In the genomic region with DNA sequence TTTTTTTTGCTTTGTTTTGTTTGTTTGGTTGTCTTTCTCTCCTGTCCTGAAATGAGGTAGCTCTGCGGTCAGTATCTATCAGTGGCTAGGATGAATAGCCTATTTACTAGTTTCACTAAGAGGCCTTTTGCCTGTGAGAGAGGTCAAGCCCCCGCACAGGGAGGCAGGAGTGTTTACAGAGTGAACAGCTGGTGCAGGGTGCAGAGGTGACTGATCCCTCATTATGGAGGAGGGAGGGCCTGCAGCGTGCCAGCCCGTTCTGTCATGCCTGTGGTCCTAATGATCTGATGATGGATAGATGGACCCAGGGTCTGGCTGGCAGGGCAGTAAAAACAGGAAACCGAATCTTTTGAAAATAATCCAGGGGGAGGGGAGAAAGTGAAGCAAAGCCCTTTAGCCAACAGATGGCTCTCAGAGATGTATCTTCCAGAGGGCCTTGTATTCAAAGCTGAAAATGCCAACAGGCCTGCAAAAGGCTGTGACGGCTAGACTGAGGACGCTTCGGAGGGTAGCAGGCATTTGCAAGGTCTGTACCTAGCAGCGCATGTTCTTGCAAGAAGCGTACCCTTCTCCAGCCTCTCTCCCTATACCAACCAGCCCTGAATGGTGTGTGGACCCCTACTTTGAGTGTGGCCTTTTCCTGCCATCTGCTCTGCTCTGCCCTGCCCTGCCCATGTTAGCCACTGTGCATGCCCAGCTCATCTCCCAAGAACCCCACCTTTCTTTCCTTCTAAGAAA, we compare ENCODE assay signal across 7 mouse cellular contexts. TPM values are rescaled to one million over a fixed set of nuclear protein-coding genes. Genes with fewer than 3 reads are reported as not detected.
DNase-seq lines count a peak whose midpoint lies in the region; ATAC-seq and TF ChIP-seq lines count a peak whose summit lies in the region.

No protein-coding gene starts in this region.

- peaks cover 61% of the 10 kb centered on the region for H3K4me1 ChIP-seq in hindbrain, embryonic 13.5 days (replicated peaks)
- peaks cover 25% of the 10 kb centered on the region; the same call in 1 of the 2 replicates for H3K4me1 ChIP-seq in lung, postnatal 0 days (ENCODE audit: insufficient read depth, low read depth, low read length)

- H3K27me3 ChIP-seq in C2C12 (ENCODE audit: control insufficient read depth, insufficient read depth, insufficient read length) = no peaks in the 10 kb centered on the region
- no peaks in the 10 kb centered on the region for H3K27me3 ChIP-seq in hindbrain, embryonic 13.5 days
- H3K27me3 ChIP-seq in lung, postnatal 0 days (replicated peaks; ENCODE audit: insufficient read depth, low read length) = no peaks in the 10 kb centered on the region

- H3K9me3 ChIP-seq in hindbrain, embryonic 13.5 days = no peaks in the 10 kb centered on the region
- no peaks in the 10 kb centered on the region for H3K9me3 ChIP-seq in lung, postnatal 0 days (ENCODE audit: low read length)

- H3K4me3 ChIP-seq in C2C12 (ENCODE audit: insufficient read depth, poor library complexity, severe bottlenecking) = no peak overlapping the region
- no peak overlapping the region for H3K4me3 ChIP-seq in hindbrain, embryonic 13.5 days
- H3K4me3 ChIP-seq in lung, postnatal 0 days (ENCODE audit: low read depth, low read length) = no peak overlapping the region

- no peak overlapping the region for H3ac ChIP-seq in C2C12 (ENCODE audit: control insufficient read depth, insufficient read length, low read depth)

- no peak for TF ChIP-seq EP300 in lung, postnatal 0 days (IDR thresholded peaks at IDR 0.05)

- no peaks in the 10 kb centered on the region for H3K36me3 ChIP-seq in C2C12 (ENCODE audit: control insufficient read depth, insufficient read depth)
- no peaks in the 10 kb centered on the region for H3K36me3 ChIP-seq in hindbrain, embryonic 13.5 days
- no peaks in the 10 kb centered on the region for H3K36me3 ChIP-seq in lung, postnatal 0 days (ENCODE audit: insufficient read depth, low read length)

- H3K9ac ChIP-seq in hindbrain, embryonic 13.5 days = no peak overlapping the region
- H3K9ac ChIP-seq in lung, postnatal 0 days (replicated peaks; ENCODE audit: low read depth) = no peak overlapping the region

- peak overlapping the region; percentile 66 for H3K27ac ChIP-seq in hindbrain, embryonic 13.5 days
- H3K27ac ChIP-seq in lung, postnatal 0 days (ENCODE audit: low read length) = no peak overlapping the region

- H3K79me2 ChIP-seq in C2C12 (ENCODE audit: control insufficient read depth, insufficient read depth) = peaks cover 98% of the 10 kb centered on the region

- H3K4me2 ChIP-seq in hindbrain, embryonic 13.5 days = no peak overlapping the region
- no peak overlapping the region for H3K4me2 ChIP-seq in lung, postnatal 0 days (replicated peaks; ENCODE audit: low read depth, low read length)

- ATAC-seq in hindbrain, embryonic 13.5 days (ENCODE audit: low FRiP score) = peak; percentile 40; the same call in 1 of the 2 replicates
- ATAC-seq in lung, postnatal 0 days = peak; percentile 46

- 24% methylated on average over 10 of the region's 10 CpGs for WGBS in hindbrain, embryonic 13.5 days
- 38% methylated on average over 10 of the region's 10 CpGs for WGBS in lung, postnatal 0 days

- TF ChIP-seq CTCF in C2C12 (IDR thresholded peaks at IDR 0.05; ENCODE audit: control insufficient read depth, insufficient read depth, insufficient read length) = no peak
- no peak for TF ChIP-seq CTCF in lung, postnatal 0 days (IDR thresholded peaks at IDR 0.05)

- H3K79me3 ChIP-seq in C2C12 (ENCODE audit: low read depth) = peaks cover 42% of the 10 kb centered on the region

- peak; percentile 41 for DNase-seq in brain, adult 2 months (ENCODE audit: low read depth, low spot score)
- DNase-seq in lung, postnatal 0 days (ENCODE audit: low spot score) = peak; percentile 23
- no peak for DNase-seq in layer of hippocampus, postnatal 10 days (ENCODE audit: low spot score in 2 of 2)
- no peak for DNase-seq in T-cell, adult 2 months (ENCODE audit: low spot score)
- DNase-seq in right cerebral cortex, postnatal 10 days (ENCODE audit: low spot score in 2 of 2) = no peak

TF ChIP-seq in C2C12, 6 proteins besides CTCF, POLR2A, EP300 and RAD21:
- TF ChIP-seq MYOD1 (IDR thresholded peaks at IDR 0.05; ENCODE audit: control insufficient read depth, insufficient read length, low read depth) = peak; percentile 65
- no peak for TF ChIP-seq FOSL1 (IDR thresholded peaks at IDR 0.05; ENCODE audit: insufficient read depth, low read length, poor library complexity, severe bottlenecking)

RNA-seq across cellular contexts. Expression of gene Bcr, which starts 38.2 kb away (rescaled TPM):
- polyA plus RNA-seq in C2C12 (2012; fragmentation: generic; extraction: Trizol) = 16.1 TPM
- 15.1 and 15.8 TPM in 2 replicates for polyA plus RNA-seq in hindbrain, embryonic 13.5 days (2015; fragmentation: Nextera tagmentation; extraction: Ambion mirVana)
- polyA plus RNA-seq in lung, postnatal 0 days (2015; fragmentation: Nextera tagmentation; extraction: Ambion mirVana) = 16.5 and 20.2 TPM in 2 replicates
- total RNA-seq in layer of hippocampus, postnatal 10 days (2021) = 10 to 100 TPM; 71.2 to 76.3 TPM

Comparison
In these comparisons a context has a peak if more than half of its experiments do, and no peak if none do; other contexts are left out.
1. DNase-seq: peak in brain, adult 2 months (single experiment) and lung, postnatal 0 days (single experiment); none in layer of hippocampus, postnatal 10 days (0 of 2), T-cell, adult 2 months (single experiment) and right cerebral cortex, postnatal 10 days (0 of 2).